Mouse (Mus musculus) layer of hippocampus, adult 9-10 months (tissue): ENCODE measurements around the gene Rps27a.
"Not testable (repeated sequence)": the region's sequence is repeated elsewhere in the genome, so short reads cannot be mapped to it uniquely, and the experiment has no call there.

Source experiments
- DNase-seq: peaks from one replicate; pipeline ENCODE4 v3.0.0; 2022; ENCODE audit warnings: low spot score

The Rps27a gene

GRCm38 (mm10) chr11:29547752-29548503 lies at the start of gene Rps27a, which contains the start of gene Clhc1:
Gene Rps27a, minus strand, starts transcription at chr11:29548109.
Gene Clhc1, plus strand, starts transcription at chr11:29547950.
- peak; percentile 85 for DNase-seq

DNA sequence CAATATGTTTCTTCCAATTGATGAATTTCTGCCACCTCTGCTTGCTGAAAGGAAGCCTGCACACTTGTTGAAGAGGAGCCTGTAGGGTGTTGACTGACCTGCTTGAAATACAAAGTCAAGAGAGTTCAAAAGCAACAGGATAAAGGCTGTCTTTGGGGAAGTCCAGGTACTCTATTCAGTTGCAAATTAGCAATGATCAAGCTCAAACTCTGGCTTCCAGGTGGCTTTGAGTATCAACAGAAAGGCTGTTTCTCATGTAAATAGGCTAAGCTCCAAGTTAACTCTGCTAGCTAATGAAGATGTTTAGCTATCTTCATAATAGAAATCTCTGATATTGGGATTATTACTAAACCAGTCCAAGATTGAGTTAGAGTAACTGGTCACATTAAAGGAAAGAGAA lies 49.2 kb upstream of the Rps27a start:
- no peak for DNase-seq

DNA sequence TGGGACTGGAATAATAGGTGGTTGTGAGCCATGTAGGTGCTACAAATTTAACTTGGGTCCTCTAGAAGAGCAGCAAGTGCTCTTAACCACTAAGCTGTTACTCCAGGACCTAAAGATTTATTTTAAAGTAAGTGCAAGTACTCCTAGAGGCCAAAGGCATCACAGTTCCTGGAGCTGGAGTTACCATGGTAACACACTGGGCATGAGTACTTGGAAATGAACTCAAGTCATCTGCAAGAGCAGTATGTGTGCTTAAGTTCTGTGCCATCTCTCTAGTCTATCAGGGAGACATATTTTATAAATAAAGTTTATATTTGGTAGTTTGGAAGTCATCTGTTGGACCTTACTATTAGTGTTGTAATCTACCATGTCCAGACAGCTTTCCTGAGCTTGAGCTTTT lies 47.3 kb upstream of the Rps27a start:
- DNase-seq, result no peak

DNA sequence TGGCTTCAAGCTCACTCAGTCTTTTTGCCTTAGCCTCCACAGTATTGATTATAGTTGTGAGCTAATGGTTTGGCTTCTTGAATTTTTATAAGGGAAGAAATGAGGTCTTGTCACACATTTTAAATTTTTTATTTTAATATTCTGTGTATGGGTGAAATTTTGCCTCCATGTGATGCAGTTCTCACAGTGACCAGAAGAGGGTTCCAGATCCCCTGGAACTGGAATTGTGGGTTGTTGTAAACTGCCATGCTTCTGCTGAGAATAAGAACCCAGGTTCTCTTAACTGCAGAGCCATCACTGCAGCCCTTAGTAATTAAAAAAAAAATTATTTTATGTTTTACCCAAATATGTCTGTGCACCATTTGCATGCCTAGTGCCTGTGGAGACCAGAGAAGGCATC lies 31.7 kb upstream of the Rps27a start:
- no peak for DNase-seq

DNA sequence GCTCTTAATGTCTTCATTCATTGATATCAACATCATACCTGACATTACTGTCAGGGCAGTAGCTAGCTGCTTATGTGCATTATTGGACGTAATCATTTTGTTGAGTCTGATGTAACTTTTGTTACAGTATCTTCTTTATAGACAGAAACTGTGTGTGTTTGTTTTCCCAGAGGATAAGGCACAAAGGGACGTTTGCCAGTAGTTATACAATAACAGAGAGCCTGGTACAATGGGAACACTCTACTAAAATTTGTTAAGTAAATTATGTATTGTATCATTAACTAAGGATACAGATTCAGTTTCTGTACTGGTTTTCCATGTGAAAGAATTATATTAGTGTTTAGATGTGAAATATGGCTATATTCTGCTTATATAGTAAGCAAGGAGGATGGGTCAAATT lies 24.7 kb upstream of the Rps27a start:
- no peak for DNase-seq

- no peak for DNase-seq
These were observed 23.6 kb upstream of the Rps27a start for GRCm38 (mm10) chr11:29571536-29571935.

DNA sequence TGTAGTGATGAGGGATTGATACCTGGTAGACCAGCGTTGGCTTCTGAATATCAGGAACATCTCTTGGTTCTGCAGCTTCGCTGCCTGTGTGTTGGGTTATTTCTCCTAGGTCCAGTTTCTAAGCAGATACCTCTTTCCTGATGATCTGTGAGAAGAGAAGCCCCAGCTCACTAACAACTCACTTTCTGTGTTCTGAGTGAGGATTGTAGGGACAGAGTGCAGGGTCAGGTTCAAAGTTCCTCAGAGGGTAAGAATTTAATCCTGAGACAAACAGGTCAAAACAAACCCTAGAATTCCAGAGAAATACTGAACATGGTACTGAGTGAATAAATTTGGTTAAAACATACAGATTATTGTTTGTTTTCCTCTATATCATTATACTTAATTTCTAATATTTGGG lies 15.5 kb upstream of the Rps27a start:
- DNase-seq, result no peak

DNA sequence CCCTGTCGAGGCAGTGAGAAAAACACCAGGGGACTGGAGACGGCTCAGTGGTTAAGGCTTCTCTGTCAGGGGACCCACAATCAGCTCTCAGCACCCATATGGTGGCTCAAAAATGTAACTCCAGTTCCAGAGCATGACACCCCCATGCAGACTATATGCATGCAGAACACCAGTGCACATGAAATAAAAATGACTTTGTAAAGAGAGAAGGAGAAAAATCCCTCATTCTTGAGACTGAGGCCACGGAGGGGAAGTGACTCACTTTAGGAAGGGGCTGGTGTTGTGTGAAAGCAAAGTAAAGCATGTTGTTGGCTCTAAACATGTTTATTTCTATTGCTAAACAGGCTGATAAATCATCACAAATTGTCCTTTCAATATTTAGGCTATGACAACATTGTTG lies 13.1 kb upstream of the Rps27a start:
- DNase-seq, result no peak

DNA sequence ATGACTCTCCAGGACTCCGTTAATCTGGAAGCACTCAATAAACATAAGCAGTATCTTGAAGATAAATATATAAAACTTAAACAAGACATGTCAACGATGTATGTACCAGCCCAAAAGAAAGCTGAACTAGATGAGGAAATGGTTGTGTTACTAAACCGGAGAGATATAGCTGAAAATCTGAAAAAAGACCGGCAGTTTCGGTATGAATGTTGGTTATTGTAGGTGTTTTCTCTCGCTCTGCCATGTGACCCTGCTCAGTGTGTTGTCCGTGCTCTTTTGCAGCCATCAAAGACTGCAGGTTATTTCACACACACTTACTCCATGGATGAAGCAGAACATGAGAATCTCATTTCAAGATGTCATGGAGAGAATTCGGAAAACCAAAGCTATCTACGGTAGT lies 12.5 kb upstream of the Rps27a start:
- DNase-seq, result no peak

DNA sequence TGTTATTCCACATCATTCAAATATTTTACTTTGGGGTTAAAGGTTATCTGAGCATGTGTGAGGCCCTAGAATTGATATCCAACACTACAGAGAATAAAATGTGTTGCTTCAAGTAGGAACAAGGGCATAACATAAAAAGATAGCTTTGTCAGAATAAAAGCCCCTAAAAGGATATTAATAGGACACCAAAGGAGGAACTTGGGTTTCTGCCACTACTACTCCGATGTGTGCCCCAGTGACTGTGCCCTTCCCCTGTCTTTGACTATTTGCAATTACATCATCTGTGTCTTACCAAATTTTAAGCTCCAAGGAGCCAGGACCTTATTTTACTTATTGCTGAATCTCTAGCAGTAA lies 1.5 kb upstream of the Rps27a start:
- no peak for DNase-seq

GRCm38 (mm10) chr11:29548504-29549424 lies 855 bp upstream of the Rps27a start:
- no peak for DNase-seq

GRCm38 (mm10) chr11:29547249-29547751 lies 609 bp downstream of the Rps27a start:
- no peak for DNase-seq

DNA sequence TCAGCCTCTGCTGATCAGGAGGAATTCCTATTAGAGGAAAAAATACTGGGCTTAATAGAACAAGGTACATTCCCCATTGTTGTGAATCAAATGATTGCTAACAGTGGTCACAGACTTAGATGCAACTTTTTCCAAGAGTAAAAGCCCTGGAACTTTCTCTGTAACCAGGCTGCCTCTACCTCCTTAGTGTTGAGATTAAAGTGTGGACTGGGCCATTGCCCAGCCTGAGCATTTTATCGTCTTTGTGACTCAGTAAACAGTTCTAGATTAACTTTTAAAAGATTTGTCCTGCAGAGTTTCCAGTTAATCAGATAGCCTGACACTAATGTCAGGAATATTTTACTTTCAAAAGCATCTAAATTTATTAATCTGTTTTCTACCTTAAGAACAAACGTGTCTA lies 1.1 kb downstream of the Rps27a start:
- no peak for DNase-seq

DNA sequence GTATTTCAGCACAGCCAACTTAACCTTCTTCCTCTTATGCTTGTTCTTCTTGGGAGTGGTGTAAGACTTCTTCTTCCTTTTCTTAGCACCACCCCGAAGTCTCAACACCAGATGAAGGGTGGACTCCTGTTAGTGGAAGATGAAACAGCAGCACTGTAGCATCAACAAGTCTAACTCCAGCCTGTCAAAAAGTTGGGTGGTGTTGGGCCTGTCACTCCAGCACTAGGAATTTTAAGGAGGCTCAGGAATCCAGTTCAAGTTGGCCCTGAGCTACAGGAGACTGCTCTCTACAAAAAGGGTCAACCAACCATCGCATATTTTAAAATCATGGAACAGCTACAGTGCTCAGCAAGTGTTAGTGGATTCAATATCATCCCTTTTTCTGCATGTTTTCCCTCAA lies 1.6 kb downstream of the Rps27a start:
- not testable (repeated sequence) for DNase-seq

GRCm38 (mm10) chr11:29545150-29545752 lies 2.7 kb downstream of the Rps27a start:
- not testable (repeated sequence) for DNase-seq

DNA sequence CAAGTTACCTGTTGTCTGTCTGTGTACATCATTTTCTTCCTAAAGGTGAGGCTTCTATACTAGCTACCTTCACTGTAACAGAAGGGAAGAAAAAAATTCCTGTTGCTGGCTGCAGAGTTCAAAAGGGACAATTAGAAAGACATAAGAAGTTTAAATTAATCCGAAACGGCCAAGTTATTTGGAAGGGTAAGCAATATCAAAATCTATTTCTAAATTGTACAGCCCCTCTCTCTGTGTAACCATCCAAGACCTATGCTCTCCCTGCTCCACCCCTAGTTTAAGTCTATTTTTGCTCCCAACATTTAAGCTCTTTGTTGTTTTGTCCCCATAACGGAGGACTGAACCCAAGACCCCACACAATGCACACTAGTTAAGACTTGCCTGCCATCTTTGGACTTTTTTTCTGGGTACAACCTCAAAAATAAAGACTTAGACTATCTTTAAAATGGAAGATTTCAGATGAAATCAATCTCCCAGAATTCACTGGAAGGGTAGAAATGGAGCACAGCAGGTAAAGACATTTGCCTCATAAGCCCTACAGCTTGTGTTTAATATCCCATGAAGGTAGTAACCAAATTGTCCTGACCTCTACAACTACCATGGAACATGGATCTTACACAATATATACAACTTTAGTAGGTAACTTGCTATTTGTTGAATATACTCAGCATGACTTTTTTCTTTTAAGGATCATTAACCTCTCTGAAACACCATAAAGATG lies 3.5 kb downstream of the Rps27a start:
- no peak for DNase-seq

DNA sequence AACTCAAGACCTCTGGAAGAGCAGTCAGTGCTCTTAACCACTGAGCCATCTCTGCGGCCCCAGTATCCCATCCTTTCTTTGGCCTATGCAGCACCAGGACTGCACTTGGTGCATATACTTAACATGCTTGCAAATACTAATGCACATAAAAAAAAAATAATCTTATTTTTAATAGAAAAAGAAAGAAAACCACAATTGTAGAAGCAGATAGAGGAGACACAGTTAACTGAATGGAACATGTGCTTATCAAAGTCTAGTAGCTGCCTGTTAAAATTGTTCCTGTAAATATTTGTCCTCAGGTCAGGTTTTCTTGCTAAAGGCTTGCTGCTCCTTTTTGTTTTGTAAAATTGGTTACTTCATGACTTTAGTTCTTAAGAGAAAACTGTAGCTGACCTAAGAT lies 9.7 kb downstream of the Rps27a start:
- no peak for DNase-seq

DNA sequence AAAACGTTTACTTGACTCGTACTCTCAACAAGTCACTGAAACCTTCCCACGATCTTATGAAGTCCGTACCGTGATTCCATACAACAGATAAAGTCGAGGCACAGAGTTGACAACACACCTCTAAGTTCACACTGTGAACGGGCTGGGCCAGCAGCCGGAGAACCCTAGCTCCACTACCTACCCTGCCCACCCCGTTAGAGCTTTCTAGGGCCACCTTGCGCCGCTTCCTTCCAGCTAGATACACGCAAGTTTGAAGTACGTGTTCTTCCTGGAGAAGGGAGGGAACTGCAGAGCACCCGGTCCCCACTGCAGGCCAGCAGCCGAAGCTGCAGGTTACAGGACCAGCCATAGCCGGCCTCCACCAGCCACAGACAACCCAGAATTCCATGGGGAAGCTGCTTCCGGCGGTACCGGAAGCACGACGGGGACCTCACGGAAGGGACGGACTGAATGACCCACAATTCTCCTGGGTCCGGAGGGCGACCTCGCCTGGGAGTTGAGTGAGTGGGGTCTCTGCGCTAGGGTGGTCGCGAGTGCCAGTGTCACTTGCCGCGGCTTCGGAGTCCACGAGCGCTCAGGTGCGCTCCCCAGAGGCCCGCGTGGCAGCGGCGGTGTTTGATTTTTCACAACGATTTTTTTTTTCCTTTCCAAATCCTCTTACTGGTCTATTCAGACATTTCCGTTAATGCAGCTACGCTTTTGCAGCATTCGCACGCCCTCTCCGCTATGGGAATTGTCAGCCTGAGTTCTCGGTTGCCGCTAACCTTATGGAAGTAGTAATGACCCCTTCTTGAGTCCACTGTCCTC lies 21.7 kb downstream of the Rps27a start, which contains the start of gene Mtif2:
Gene Mtif2, plus strand, starts transcription at position 421 of the 807 bp plus-strand sequence.
- DNase-seq, result peak; percentile 47

- DNase-seq, result no peak
These were observed 33.1 kb downstream of the Rps27a start, which contains the start of gene Prorsd1 for GRCm38 (mm10) chr11:29514682-29515412. Gene Prorsd1, minus strand, starts transcription at chr11:29515033.

- DNase-seq, result no peak
These were observed 33.6 kb downstream of the Rps27a start for GRCm38 (mm10) chr11:29514325-29514681.
